Mouse (Mus musculus): ENCODE results near the gene Gabbr2. TPM values are rescaled to one million over a fixed set of nuclear protein-coding genes. Genes with fewer than 3 reads are reported as not detected.

Gene Gabbr2
- polyA plus RNA-seq, 1 experiment from 2014 or later: 0.04 TPM

GRCm38 (mm10) chr4:47012476-47012875 lies 20.8 kb upstream of the Gabbr2 start:
- ATAC-seq (ENCODE audit: borderline replicate concordance, extremely low read depth, low FRiP score, low TSS enrichment): no peak

GRCm38 (mm10) chr4:47010400-47011231 lies 18.9 kb upstream of the Gabbr2 start:
- no peak overlapping the region for H3K4me3 ChIP-seq
- no peaks in the 10 kb centered on the region for H3K9me3 ChIP-seq
- peaks cover 8% of the 10 kb centered on the region for H3K27me3 ChIP-seq
- no peak overlapping the region for H3K27ac ChIP-seq
- WGBS: 33% methylated on average over 12 of the region's 12 CpGs
- ATAC-seq (ENCODE audit: borderline replicate concordance, extremely low read depth, low FRiP score, low TSS enrichment): no peak
- H3K36me3 ChIP-seq: no peaks in the 10 kb centered on the region
- no peak overlapping the region for H3K4me2 ChIP-seq
- no peak overlapping the region for H3K9ac ChIP-seq
- H3K4me1 ChIP-seq: peaks cover 15% of the 10 kb centered on the region

More at GRCm38 (mm10) chr4:47012476-47012875, 20.8 kb upstream of the Gabbr2 start:
- 34% methylated on average over 10 of the region's 10 CpGs for WGBS
- no peak overlapping the region for H3K9ac ChIP-seq
- no peak overlapping the region for H3K27ac ChIP-seq
- peaks cover 15% of the 10 kb centered on the region for H3K4me1 ChIP-seq
- no peaks in the 10 kb centered on the region for H3K9me3 ChIP-seq
- H3K27me3 ChIP-seq: peaks cover 8% of the 10 kb centered on the region
- H3K4me2 ChIP-seq: no peak overlapping the region
- H3K4me3 ChIP-seq: no peak overlapping the region
- H3K36me3 ChIP-seq: no peaks in the 10 kb centered on the region

- no peak overlapping the region for H3K4me3 ChIP-seq
- H3K27ac ChIP-seq: no peak overlapping the region
- ATAC-seq (ENCODE audit: borderline replicate concordance, extremely low read depth, low FRiP score, low TSS enrichment): no peak
- H3K4me2 ChIP-seq: no peak overlapping the region
- 50% methylated on average over 8 of the region's 8 CpGs for WGBS
- no peak overlapping the region for H3K9ac ChIP-seq
- H3K4me1 ChIP-seq: no peaks in the 10 kb centered on the region
- H3K27me3 ChIP-seq: no peaks in the 10 kb centered on the region; the same call in 1 of the 2 replicates
- H3K9me3 ChIP-seq: no peaks in the 10 kb centered on the region
- no peaks in the 10 kb centered on the region for H3K36me3 ChIP-seq
Measured at GRCm38 (mm10) chr4:47000626-47001395, 9.1 kb upstream of the Gabbr2 start.

- H3K4me3 ChIP-seq: no peak overlapping the region
- ATAC-seq (ENCODE audit: borderline replicate concordance, extremely low read depth, low FRiP score, low TSS enrichment): no peak
- H3K36me3 ChIP-seq: no peaks in the 10 kb centered on the region
- H3K27ac ChIP-seq: no peak overlapping the region
- H3K9ac ChIP-seq: no peak overlapping the region
- no peak overlapping the region for H3K4me2 ChIP-seq
- no peaks in the 10 kb centered on the region for H3K4me1 ChIP-seq
- WGBS: 70% methylated on average over 2 of the region's 2 CpGs
- H3K9me3 ChIP-seq: no peaks in the 10 kb centered on the region
- H3K27me3 ChIP-seq: peaks cover 18% of the 10 kb centered on the region
Measured at GRCm38 (mm10) chr4:46997969-46998368, 6.3 kb upstream of the Gabbr2 start.

- H3K27ac ChIP-seq: no peak overlapping the region
- no peaks in the 10 kb centered on the region for H3K36me3 ChIP-seq
- ATAC-seq (ENCODE audit: borderline replicate concordance, extremely low read depth, low FRiP score, low TSS enrichment): no peak
- H3K9ac ChIP-seq: no peak overlapping the region
- 5% methylated on average over 8 of the region's 8 CpGs for WGBS
- H3K4me1 ChIP-seq: peaks cover 9% of the 10 kb centered on the region; the same call in 1 of the 2 replicates
- no peaks in the 10 kb centered on the region for H3K9me3 ChIP-seq
- H3K4me2 ChIP-seq: no peak overlapping the region
- peaks cover 67% of the 10 kb centered on the region for H3K27me3 ChIP-seq
- no peak overlapping the region for H3K4me3 ChIP-seq
Measured at GRCm38 (mm10) chr4:46992827-46993473, 1.3 kb upstream of the Gabbr2 start.

- H3K4me1 ChIP-seq: peaks cover 9% of the 10 kb centered on the region; the same call in 1 of the 2 replicates
- peak overlapping the region; percentile 71 for H3K4me2 ChIP-seq
- peak overlapping the region; percentile 41 for H3K4me3 ChIP-seq
- ATAC-seq (ENCODE audit: borderline replicate concordance, extremely low read depth, low FRiP score, low TSS enrichment): no peak
- no peak overlapping the region for H3K27ac ChIP-seq
- H3K27me3 ChIP-seq: peaks cover 69% of the 10 kb centered on the region
- H3K9me3 ChIP-seq: no peaks in the 10 kb centered on the region
- under 1% methylated on average over 30 of the region's 31 CpGs for WGBS
- H3K9ac ChIP-seq: no peak overlapping the region
- no peaks in the 10 kb centered on the region for H3K36me3 ChIP-seq
Measured at GRCm38 (mm10) chr4:46991959-46992316, 265 bp upstream of the Gabbr2 start.

- H3K9ac ChIP-seq: no peak overlapping the region
- H3K36me3 ChIP-seq: no peaks in the 10 kb centered on the region
- no peak overlapping the region for H3K27ac ChIP-seq
- WGBS: 3% methylated on average over 29 of the region's 29 CpGs
- H3K4me1 ChIP-seq: peaks cover 9% of the 10 kb centered on the region; the same call in 1 of the 2 replicates
- no peaks in the 10 kb centered on the region for H3K9me3 ChIP-seq
- H3K27me3 ChIP-seq: peaks cover 69% of the 10 kb centered on the region
- 0 out of 2 replicates have a peak, but pooled peaks have one; percentile 25 for ATAC-seq (ENCODE audit: borderline replicate concordance, extremely low read depth, low FRiP score, low TSS enrichment)
- H3K4me2 ChIP-seq: peak overlapping the region; percentile 71; the same call in 1 of the 2 replicates
- no peak overlapping the region for H3K4me3 ChIP-seq
Measured at GRCm38 (mm10) chr4:46990281-46991015, 1.2 kb downstream of the Gabbr2 start.

GRCm38 (mm10) chr4:46989842-46990241 lies 1.8 kb downstream of the Gabbr2 start:
- 4% methylated on average over 17 of the region's 17 CpGs for WGBS
- Histone ChIP-seq H3K27me3 (peaks cover 66% of the 10 kb centered on the region), H3K36me3 (no peaks in the 10 kb centered on the region), H3K4me1 (peaks cover 9% of the 10 kb centered on the region; the same call in 1 of the 2 replicates), H3K4me2 (no peak overlapping the region), H3K4me3 (no peak overlapping the region), H3K9me3 (no peaks in the 10 kb centered on the region), H3K27ac (no peak overlapping the region), H3K9ac (no peak overlapping the region)
- no peak for ATAC-seq (ENCODE audit: borderline replicate concordance, extremely low read depth, low FRiP score, low TSS enrichment)

GRCm38 (mm10) chr4:46988824-46989223 lies 2.8 kb downstream of the Gabbr2 start:
- Histone ChIP-seq H3K9ac (no peak overlapping the region), H3K4me2 (no peak overlapping the region), H3K4me3 (no peak overlapping the region), H3K27me3 (peaks cover 60% of the 10 kb centered on the region), H3K9me3 (no peaks in the 10 kb centered on the region), H3K36me3 (no peaks in the 10 kb centered on the region), H3K27ac (no peak overlapping the region), H3K4me1 (peaks cover 9% of the 10 kb centered on the region; the same call in 1 of the 2 replicates)
- WGBS: 60% methylated on average over 4 of the region's 4 CpGs
- ATAC-seq (ENCODE audit: borderline replicate concordance, extremely low read depth, low FRiP score, low TSS enrichment): no peak

- Histone ChIP-seq H3K9me3 (no peaks in the 10 kb centered on the region), H3K4me3 (no peak overlapping the region), H3K4me1 (peaks cover 9% of the 10 kb centered on the region; the same call in 1 of the 2 replicates), H3K9ac (no peak overlapping the region), H3K27ac (no peak overlapping the region), H3K27me3 (peaks cover 54% of the 10 kb centered on the region), H3K36me3 (no peaks in the 10 kb centered on the region), H3K4me2 (no peak overlapping the region)
- 33% methylated on average over 3 of the region's 3 CpGs for WGBS
- ATAC-seq (ENCODE audit: borderline replicate concordance, extremely low read depth, low FRiP score, low TSS enrichment): no peak
Measured at GRCm38 (mm10) chr4:46988257-46988656, 3.4 kb downstream of the Gabbr2 start.

GRCm38 (mm10) chr4:46987809-46988208 lies 3.9 kb downstream of the Gabbr2 start:
- Histone ChIP-seq H3K9me3 (no peaks in the 10 kb centered on the region), H3K27me3 (peaks cover 50% of the 10 kb centered on the region), H3K4me2 (no peak overlapping the region), H3K36me3 (no peaks in the 10 kb centered on the region), H3K4me1 (peaks cover 9% of the 10 kb centered on the region; the same call in 1 of the 2 replicates), H3K9ac (no peak overlapping the region), H3K4me3 (no peak overlapping the region), H3K27ac (no peak overlapping the region)
- no peak for ATAC-seq (ENCODE audit: borderline replicate concordance, extremely low read depth, low FRiP score, low TSS enrichment)
- 83% methylated on average over 6 of the region's 6 CpGs for WGBS

Data from lung, embryonic 15.5 days (tissue).